Mouse (Mus musculus): ENCODE data around the gene Ints1.

GRCm38 (mm10) chr5:139702236-139702635 is 73.2 kb downstream of the Ints1 start:
- no peak for TF ChIP-seq EP300 (IDR thresholded peaks at IDR 0.05; ENCODE audit: insufficient read depth, low read depth, low read length)
- no peak for TF ChIP-seq POLR2A (IDR thresholded peaks at IDR 0.05; ENCODE audit: insufficient read depth, low read depth, low read length)
- TF ChIP-seq CTCF (IDR thresholded peaks at IDR 0.05) = no peak
